In genomic region chrX:162527240-162527639, GRCm38 (mm10) we compare ENCODE assay signal across 8 mouse cellular contexts.
DNase-seq lines count a peak whose midpoint lies in the region.

No protein-coding gene starts in this region.

- DNase-seq in ovary, postnatal 14 days (ENCODE audit: low spot score), result peak; percentile 5
- no peak for DNase-seq in ovary, postnatal 10 days (ENCODE audit: low spot score)
- peak; percentile 35 to 71 for DNase-seq in adrenal gland, adult (ENCODE audit: inconsistent age in 2 of 2, low spot score in 1 of 2)
- peak; percentile 73 to 77 for DNase-seq in cerebellum, postnatal 14 days
- peak; percentile 55 for DNase-seq in heart, postnatal 4 days
- peak; percentile 62 for DNase-seq in left cerebral cortex, postnatal 4 days
- peak; percentile 72 for DNase-seq in retina, embryonic 14.5 days (ENCODE audit: low spot score)
- DNase-seq in urinary bladder, postnatal 10 days (ENCODE audit: low spot score), result no peak

- intact Hi-C loops in left cerebral cortex, postnatal 4 days (cut with DNase I), result no loop called here

Comparison
In these comparisons a context has a peak if more than half of its experiments do, and no peak if none do; other contexts are left out.
1. DNase-seq: peak in ovary, postnatal 14 days (single experiment), adrenal gland, adult (2 of 2), cerebellum, postnatal 14 days (2 of 2), heart, postnatal 4 days (single experiment), left cerebral cortex, postnatal 4 days (single experiment) and retina, embryonic 14.5 days (single experiment); none in ovary, postnatal 10 days (single experiment) and urinary bladder, postnatal 10 days (single experiment).